ENCODE assay signal across 8 mouse cellular contexts in genomic region chr2:166084964-166085363, GRCm38 (mm10).
DNase-seq lines count a peak whose midpoint lies in the region; ATAC-seq and TF ChIP-seq lines count a peak whose summit lies in the region.
"Not testable (repeated sequence)": the region's sequence is repeated elsewhere in the genome, so short reads cannot be mapped to it uniquely, and the experiment has no call there.

No protein-coding gene starts in this region.

- not testable (repeated sequence) for H3K27me3 ChIP-seq in G1E (ENCODE audit: insufficient read depth, low read length); embryonic facial prominence, embryonic 14.5 days (replicated peaks; ENCODE audit: control insufficient read depth, insufficient read depth, low read length)

- not testable (repeated sequence) for H3K4me2 ChIP-seq in embryonic facial prominence, embryonic 14.5 days (ENCODE audit: low read depth, low read length)

- WGBS in embryonic facial prominence, embryonic 14.5 days = 39% methylated on average over 6 of the region's 6 CpGs

- DNase-seq in G1E (ENCODE audit: low spot score) = not testable (repeated sequence)
- DNase-seq in c-Kit-positive CD71-positive TER-119-negative erythroid progenitor cells, embryonic 14.5 days (ENCODE audit: low read depth) = peak; percentile 19
- peak; percentile 65 for DNase-seq in embryonic facial prominence, embryonic 14.5 days (ENCODE audit: low spot score)
- DNase-seq in heart, adult 8-10 months (ENCODE audit: low spot score) = peak; percentile 53
- DNase-seq in kidney, postnatal 4 days = peak; percentile 85 to 87
- peak; percentile 57 for DNase-seq in lung, adult 18-20 months
- DNase-seq in ovary, postnatal 10 days (ENCODE audit: low spot score) = peak; percentile 64
- peak; percentile 54 for DNase-seq in thymus, postnatal 14 days

- not testable (repeated sequence) for H3K9me3 ChIP-seq in G1E (replicated peaks); embryonic facial prominence, embryonic 14.5 days (ENCODE audit: control insufficient read depth, low read length)

- not testable (repeated sequence) for H3K27ac ChIP-seq in embryonic facial prominence, embryonic 14.5 days (replicated peaks; ENCODE audit: low read depth, low read length)

- not testable (repeated sequence) for H3K4me1 ChIP-seq in G1E (ENCODE audit: insufficient read depth, low read depth, low read length); embryonic facial prominence, embryonic 14.5 days (ENCODE audit: control insufficient read depth, insufficient read depth, low read length)

- not testable (repeated sequence) for H3K36me3 ChIP-seq in G1E (replicated peaks)
- peaks cover 72% of the 10 kb centered on the region for H3K36me3 ChIP-seq in embryonic facial prominence, embryonic 14.5 days (ENCODE audit: control insufficient read depth, insufficient read depth, low read length)

- peak; percentile 79 for TF ChIP-seq CTCF in G1E (IDR thresholded peaks at IDR 0.05; ENCODE audit: low read depth, low read length)

- not testable (repeated sequence) for H3K9ac ChIP-seq in embryonic facial prominence, embryonic 14.5 days (ENCODE audit: low read depth, low read length)

- ATAC-seq in G1E (ENCODE audit: extremely low read depth, insufficient number of reproducible peaks, low FRiP score, poor library complexity, severe bottlenecking); embryonic facial prominence, embryonic 14.5 days (ENCODE audit: low read depth): not testable (repeated sequence)

- not testable (repeated sequence) for H3K4me3 ChIP-seq in G1E (ENCODE audit: low read depth, low read length); embryonic facial prominence, embryonic 14.5 days (ENCODE audit: low read depth, low read length)
